Mouse (Mus musculus) bone marrow macrophage, adult 2 months (primary cell): ENCODE measurements around the gene BC048403. TPM values are rescaled to one million over a fixed set of nuclear protein-coding genes. Genes with fewer than 3 reads are reported as not detected.

ENCODE experiments used
- H3K27ac ChIP-seq: 2 replicates; pipeline ENCODE4 v1.5.1; 2012; ENCODE audit warnings: low read depth, low read length; ENCODE audit not compliant: insufficient read depth
- H3K4me1 ChIP-seq: 2 replicates; pipeline ENCODE4 v1.6.1; 2012; ENCODE audit warnings: low read length; ENCODE audit not compliant: control insufficient read depth, insufficient read depth
- H3K4me3 ChIP-seq: 2 replicates; pipeline ENCODE4 v1.5.1; 2012; ENCODE audit warnings: mild to moderate bottlenecking, low read length, moderate library complexity; ENCODE audit not compliant: insufficient read depth
- CTCF ChIP-seq: IDR thresholded peaks from 2 replicates; pipeline ENCODE4 v1.5.1; 2012; ENCODE audit warnings: low read depth, mild to moderate bottlenecking, low read length, moderate library complexity
- POLR2A ChIP-seq: IDR thresholded peaks from 2 replicates; pipeline ENCODE4 v1.6.1; 2012; ENCODE audit warnings: mild to moderate bottlenecking, low read depth, low read length, borderline replicate concordance
- polyA plus RNA-seq: library from polyadenylated mRNA; stranded (reverse); fragments of >200 nt; gene quantifications from 2 replicates; pipeline ENCODE4 v1.2.4, GENCODE M21; 2012; ENCODE audit not compliant: missing spikeins, insufficient read depth, insufficient read length

BC048403 gene
- polyA plus RNA-seq, 1 experiment = 4.8 TPM

DNA sequence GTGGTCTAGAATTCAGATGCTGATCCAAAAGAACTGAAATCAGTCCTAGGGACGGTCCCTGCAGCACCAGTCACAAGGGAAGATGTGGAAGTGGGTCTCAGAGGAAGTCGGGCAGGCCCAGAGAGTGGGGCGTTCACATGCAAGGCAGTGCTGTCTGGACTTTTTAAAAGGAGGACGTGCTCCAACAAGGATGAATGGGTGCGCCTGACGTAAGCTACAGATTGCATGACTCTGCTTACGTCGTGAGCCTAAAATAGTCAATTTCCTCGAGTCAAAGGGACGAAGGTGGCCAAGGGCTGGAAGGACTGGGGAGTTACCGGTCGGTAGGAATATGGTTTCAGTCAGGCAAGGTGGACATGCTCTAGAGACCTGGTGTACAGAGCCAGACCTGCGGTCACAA, 60.3 kb downstream of the BC048403 start:
- H3K27ac ChIP-seq = no peak overlapping the region
- no peak for TF ChIP-seq POLR2A
- TF ChIP-seq CTCF = no peak
- peaks cover 8% of the 10 kb centered on the region for H3K4me1 ChIP-seq
- no peak overlapping the region for H3K4me3 ChIP-seq

Other genes starting within 250 kb of the BC048403 start
- gene Tbk1, start 153.2 kb upstream of the BC048403 start, polyA plus RNA-seq = 102 and 107 TPM in 2 replicates
- 54.0 and 62.2 TPM in 2 replicates for gene Xpot, start 113.6 kb upstream of the BC048403 start, polyA plus RNA-seq
- not detected in 2 replicates for gene D930020B18Rik, start 98.3 kb upstream of the BC048403 start, polyA plus RNA-seq